Mouse (Mus musculus) limb, embryonic 14.5 days (tissue): ENCODE data around the gene Gif. TPM values are rescaled to one million over a fixed set of nuclear protein-coding genes. Genes with fewer than 3 reads are reported as not detected.

Experiments
- ATAC-seq: fragments of 200-750 bp; cut with Nextera tagmentation; 2 replicates; pipeline ENCODE4 v1.8.0; 2017; ENCODE audit warnings: low read depth, moderate number of reproducible peaks, moderate TSS enrichment; ENCODE audit not compliant: low FRiP score
- DNase-seq: peaks from one replicate; pipeline ENCODE4 v3.0.0-alpha.2; 2015; ENCODE audit warnings: low spot score
- H3K27ac ChIP-seq: fragments of 300-500 bp; sonication (generic); replicated peaks from 2 replicates; pipeline ENCODE4 v1.5.1; 2014; ENCODE audit warnings: low read depth, mild to moderate bottlenecking, low read length, moderate library complexity, mixed read lengths
- H3K27me3 ChIP-seq: fragments of 300-500 bp; sonication (generic); 2 replicates; pipeline ENCODE4 v1.6.1; 2014; ENCODE audit warnings: low read length, mixed read lengths; ENCODE audit not compliant: control insufficient read depth, insufficient read depth
- H3K36me3 ChIP-seq: fragments of 300-500 bp; sonication (generic); 2 replicates; pipeline ENCODE4 v1.6.1; 2014; ENCODE audit warnings: mild to moderate bottlenecking, low read length, moderate library complexity, mixed read lengths; ENCODE audit not compliant: control insufficient read depth, insufficient read depth
- H3K4me1 ChIP-seq: fragments of 300-500 bp; sonication (generic); 2 replicates; pipeline ENCODE4 v1.6.1; 2014; ENCODE audit warnings: antibody characterized with exemption, low read length, mixed read lengths; ENCODE audit not compliant: control insufficient read depth, insufficient read depth
- H3K4me2 ChIP-seq: fragments of 300-500 bp; sonication (generic); replicated peaks from 2 replicates; pipeline ENCODE4 v1.6.1; 2014; ENCODE audit warnings: low read depth, mild to moderate bottlenecking, low read length, moderate library complexity; ENCODE audit not compliant: severe bottlenecking
- H3K4me3 ChIP-seq: fragments of 300-500 bp; sonication (generic); replicated peaks from 2 replicates; pipeline ENCODE4 v1.5.1; 2014; ENCODE audit warnings: low read length
- H3K9ac ChIP-seq: fragments of 300-500 bp; sonication (generic); 2 replicates; pipeline ENCODE4 v1.6.1; 2014; ENCODE audit warnings: mild to moderate bottlenecking, low read depth, low read length, moderate library complexity; ENCODE audit not compliant: severe bottlenecking
- H3K9me3 ChIP-seq: fragments of 300-500 bp; sonication (generic); 2 replicates; pipeline ENCODE4 v1.6.1; 2016; ENCODE audit warnings: low read length; ENCODE audit not compliant: control insufficient read depth
- POLR2A ChIP-seq: fragments of 200-500 bp; IDR thresholded peaks from 2 replicates; pipeline ENCODE4 v1.8.0; 2012; ENCODE audit warnings: inconsistent platforms, mild to moderate bottlenecking, moderate library complexity, borderline replicate concordance; ENCODE audit not compliant: insufficient read depth, insufficient read length; ENCODE audit errors: extremely low read depth
- WGBS: fragments of 180-500 bp; shearing (Covaris S2); extraction: QIAGEN DNeasy Blood & Tissue Kit; methylation state at CpG from one replicate; pipeline ENCODE4 v1.1.7; 2014; 5-methylcytosine and 5-hydroxymethylcytosine counted together
- polyA plus RNA-seq, 2 experiments: library from polyadenylated mRNA; depleted of rRNA in 1 of 2; stranded (reverse) in 1 of 2; unstranded in 1 of 2; fragments of >200 nt; fragmentation: Nextera tagmentation in 1 of 2; extraction: Ambion mirVana in 1 of 2; gene quantifications; 2 replicates each; pipeline versions ENCODE4 v1.2.1 to v1.2.3; 2012 to 2014

The Gif gene
- polyA plus RNA-seq (2012; rRNA removed) (not detected in 2 replicates), polyA plus RNA-seq (2014; fragmentation: Nextera tagmentation; extraction: Ambion mirVana) (not detected in 2 replicates)

DNA sequence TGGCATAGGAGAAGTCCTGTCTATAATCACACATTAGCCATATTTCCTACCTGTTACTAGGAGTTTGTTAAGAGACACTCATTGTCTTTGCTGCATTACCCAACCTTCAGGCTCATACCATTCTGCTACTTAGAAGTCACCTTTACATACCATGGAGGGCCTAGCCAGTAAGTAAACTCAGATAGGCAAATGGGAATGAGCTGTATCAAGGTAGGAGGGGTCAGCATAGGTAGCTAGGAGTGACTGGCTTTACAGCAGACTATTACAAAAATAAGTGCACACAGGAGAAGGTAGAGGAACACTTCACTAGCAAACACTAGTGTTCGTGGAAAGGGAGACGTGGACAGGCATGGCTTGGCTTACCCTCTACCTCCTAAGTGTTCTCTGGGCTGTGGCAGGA lies at the start of gene Gif:
Gene Gif, plus strand, starts transcription at position 257 of the 400 bp plus-strand sequence.
- no peak for DNase-seq
- H3K36me3 ChIP-seq: no peaks in the 10 kb centered on the region
- no peak for ATAC-seq
- TF ChIP-seq POLR2A: no peak
- no peak within 1 kb of the TSS for H3K4me3 ChIP-seq
- H3K9me3 ChIP-seq: no peaks in the 10 kb centered on the region
- H3K27me3 ChIP-seq: no peaks in the 10 kb centered on the region
- no peak within 1 kb of the TSS for H3K4me2 ChIP-seq
- no peak within 1 kb of the TSS for H3K9ac ChIP-seq
- no peaks in the 10 kb centered on the region for H3K4me1 ChIP-seq
- WGBS: 74% methylated on average over 2 of the region's 2 CpGs
- no peak within 1 kb of the TSS for H3K27ac ChIP-seq

DNA sequence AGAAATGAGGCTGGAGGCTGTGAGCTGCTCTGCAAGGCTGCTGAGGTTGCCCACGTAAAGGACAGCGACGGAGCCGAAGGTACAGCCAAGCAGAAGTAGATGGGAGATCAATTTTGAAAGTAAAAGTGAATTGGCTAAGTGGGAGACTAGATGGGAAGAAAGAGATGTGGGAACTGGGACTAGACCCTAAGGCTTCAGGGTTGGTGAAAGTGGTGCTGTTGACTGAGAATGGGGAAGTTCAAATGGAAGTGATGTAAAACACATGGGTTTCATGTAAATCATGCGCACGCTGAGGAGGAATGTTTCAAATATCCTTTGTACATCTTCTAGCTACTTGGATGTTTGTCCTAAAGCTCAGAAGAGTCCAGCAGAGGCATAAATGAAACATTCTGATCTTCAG lies 49.0 kb upstream of the Gif start:
- no peak for TF ChIP-seq POLR2A

DNA sequence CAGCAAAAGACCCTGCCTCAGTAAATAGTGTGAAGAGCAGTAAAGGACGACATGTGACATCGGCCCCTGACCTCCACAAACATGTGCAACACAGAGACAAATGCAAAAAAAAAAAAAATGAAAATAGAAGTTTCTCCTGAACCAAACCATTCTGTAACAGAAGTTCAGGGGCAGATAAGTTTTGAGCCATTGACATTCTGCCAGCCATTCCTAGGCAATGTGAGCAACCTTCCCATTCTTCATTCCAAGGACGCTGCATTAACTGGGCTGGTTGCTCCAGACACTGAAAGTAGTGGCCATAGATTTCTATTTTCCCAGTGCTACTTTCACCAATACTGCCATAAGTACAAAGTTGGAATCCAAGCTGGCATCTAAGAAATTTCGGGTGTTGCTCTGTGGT lies 34.9 kb upstream of the Gif start:
- Histone ChIP-seq H3K4me2 (no peak overlapping the region), H3K36me3 (no peaks in the 10 kb centered on the region), H3K9me3 (no peaks in the 10 kb centered on the region), H3K9ac (no peak overlapping the region), H3K27me3 (no peaks in the 10 kb centered on the region), H3K4me3 (no peak overlapping the region), H3K4me1 (no peaks in the 10 kb centered on the region), H3K27ac (no peak overlapping the region)
- DNase-seq (no peak), ATAC-seq (no peak)
- 84% methylated on average over 4 of the region's 4 CpGs for WGBS
- no peak for TF ChIP-seq POLR2A

More for the DNA sequence above, 49.0 kb upstream of the Gif start:
- H3K36me3 ChIP-seq: no peaks in the 10 kb centered on the region
- no peak overlapping the region for H3K4me3 ChIP-seq
- ATAC-seq: no peak
- H3K4me2 ChIP-seq: no peak overlapping the region
- H3K27ac ChIP-seq: no peak overlapping the region
- H3K27me3 ChIP-seq: no peaks in the 10 kb centered on the region
- H3K9ac ChIP-seq: no peak overlapping the region
- no peaks in the 10 kb centered on the region for H3K4me1 ChIP-seq
- no peaks in the 10 kb centered on the region for H3K9me3 ChIP-seq
- no peak for DNase-seq
- 82% methylated on average over 6 of the region's 6 CpGs for WGBS

DNA sequence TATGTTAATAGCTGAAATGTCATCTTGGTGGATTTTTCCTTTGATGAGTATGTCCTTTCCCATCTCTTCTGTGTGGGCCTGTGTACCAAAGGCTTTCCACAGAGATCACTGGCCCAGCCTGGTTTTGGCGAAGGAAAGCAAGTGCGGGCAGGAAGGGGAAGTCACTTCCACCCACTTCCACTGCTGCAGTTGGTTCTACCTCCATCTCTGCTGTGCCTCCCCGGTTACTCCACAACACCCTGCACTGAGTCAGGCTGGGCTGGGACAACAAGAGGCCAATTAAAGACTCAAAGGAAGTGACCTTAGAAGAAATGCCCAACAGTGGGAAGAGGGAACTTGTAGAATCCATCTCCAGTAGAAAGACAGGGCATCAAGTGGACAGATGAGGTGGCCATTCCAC lies 27.3 kb upstream of the Gif start:
- 92% methylated on average over 3 of the region's 3 CpGs for WGBS
- Histone ChIP-seq H3K9me3 (no peaks in the 10 kb centered on the region), H3K4me3 (no peak overlapping the region), H3K4me1 (no peaks in the 10 kb centered on the region), H3K36me3 (no peaks in the 10 kb centered on the region), H3K4me2 (no peak overlapping the region), H3K27ac (no peak overlapping the region), H3K27me3 (no peaks in the 10 kb centered on the region), H3K9ac (no peak overlapping the region)
- ATAC-seq: no peak
- DNase-seq: no peak
- no peak for TF ChIP-seq POLR2A

DNA sequence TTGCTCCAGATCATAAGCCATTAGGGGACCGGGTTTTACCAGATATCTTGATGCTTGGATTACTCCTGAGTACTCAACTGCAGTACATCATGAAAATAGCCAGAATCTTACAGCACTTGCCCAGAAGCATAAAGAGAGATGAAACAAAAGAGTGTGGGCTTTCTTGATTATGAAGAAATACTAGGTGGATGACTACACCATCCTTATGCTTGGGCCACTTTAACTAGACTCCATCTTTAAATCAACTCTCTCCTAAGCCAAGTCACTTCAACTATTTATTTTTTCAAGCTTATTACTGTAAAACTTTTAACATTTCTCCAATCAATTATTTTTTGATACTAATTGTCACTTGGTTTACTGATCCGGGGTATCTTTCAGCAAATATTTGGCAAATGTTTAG lies 23.5 kb upstream of the Gif start:
- no peak for TF ChIP-seq POLR2A
- H3K9ac ChIP-seq: no peak overlapping the region
- H3K4me1 ChIP-seq: no peaks in the 10 kb centered on the region
- WGBS: 88% methylated on average over 2 of the region's 2 CpGs
- no peak for DNase-seq
- H3K4me2 ChIP-seq: no peak overlapping the region
- no peak overlapping the region for H3K4me3 ChIP-seq
- no peaks in the 10 kb centered on the region for H3K9me3 ChIP-seq
- no peaks in the 10 kb centered on the region for H3K27me3 ChIP-seq
- no peak for ATAC-seq
- H3K36me3 ChIP-seq: no peaks in the 10 kb centered on the region
- H3K27ac ChIP-seq: no peak overlapping the region

DNA sequence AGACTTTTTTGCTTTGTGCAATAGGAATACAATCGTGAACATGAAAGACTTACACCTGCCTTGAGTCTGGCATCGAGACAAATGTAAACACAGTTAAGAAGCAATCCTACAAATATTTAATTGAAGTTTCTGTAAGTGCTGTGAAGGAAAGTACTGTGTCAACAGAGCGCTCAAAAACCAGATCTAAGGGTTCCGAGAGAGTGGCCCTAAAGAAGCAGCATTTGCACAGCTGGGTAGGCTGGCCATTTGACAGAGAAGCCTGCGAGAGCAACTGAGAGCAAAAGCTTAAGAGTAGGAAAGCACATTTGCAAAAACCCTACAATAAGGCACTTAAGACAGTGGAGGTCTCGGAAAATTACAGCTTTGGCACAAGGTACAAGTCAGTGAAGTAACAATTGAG lies 23.1 kb upstream of the Gif start:
- TF ChIP-seq POLR2A: no peak
- Histone ChIP-seq H3K4me3 (no peak overlapping the region), H3K27me3 (no peaks in the 10 kb centered on the region), H3K4me1 (no peaks in the 10 kb centered on the region), H3K36me3 (no peaks in the 10 kb centered on the region), H3K27ac (no peak overlapping the region), H3K4me2 (no peak overlapping the region), H3K9me3 (no peaks in the 10 kb centered on the region), H3K9ac (no peak overlapping the region)
- ATAC-seq (no peak), DNase-seq (no peak)
- 81% methylated on average over 6 of the region's 6 CpGs for WGBS
